Mouse (Mus musculus): Measurements from ENCODE around the gene Best2. TPM values are rescaled to one million over a fixed set of nuclear protein-coding genes. Genes with fewer than 3 reads are reported as not detected.
A peak's percentile ranks its signal among the peaks of the same experiment; 100 is the strongest.

Gene Best2
- total and polyA plus RNA-seq, 2 experiments from 2014 or later: not detected

DNA sequence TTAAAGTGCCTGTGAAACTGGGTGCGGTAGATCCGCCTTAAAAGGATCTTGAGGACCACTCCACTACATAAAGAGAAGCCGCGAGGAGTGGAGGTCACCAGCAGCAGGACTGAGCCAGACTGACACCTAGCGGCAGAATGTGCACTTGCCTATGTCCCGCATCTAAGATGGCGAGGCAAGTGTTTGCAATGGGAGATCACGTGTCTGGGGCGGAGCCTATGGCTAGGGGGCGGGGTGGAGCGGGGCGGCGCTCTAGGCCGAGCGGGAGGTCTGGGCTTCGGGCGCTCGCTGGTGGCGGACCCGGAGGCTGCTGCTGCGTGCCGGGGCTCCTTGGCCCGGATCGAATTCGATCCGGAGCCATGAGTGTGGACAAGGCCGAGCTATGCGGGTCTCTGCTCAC lies 24.0 kb downstream of the Best2 start, which contains the start of gene Hook2:
Gene Hook2 (plus strand): TSS at position 255 of the 400 bp plus-strand sequence.
- peaks cover 18% of the 10 kb centered on the region for H3K4me1 ChIP-seq (ENCODE audit: control insufficient read depth, insufficient read depth)
- H3K27me3 ChIP-seq (ENCODE audit: control insufficient read depth, insufficient read depth, low read length): 0 out of 2 replicates have a peak, but pooled peaks cover 9% of the 10 kb centered on the region
- peak within 1 kb of the TSS; percentile 68 for H3K9ac ChIP-seq (replicated peaks; ENCODE audit: low read depth, low read length)
- ATAC-seq (ENCODE audit: insufficient read depth, low read depth): peak; percentile 92
- no peaks in the 10 kb centered on the region for H3K36me3 ChIP-seq (replicated peaks; ENCODE audit: control insufficient read depth, insufficient read depth, low read length)
- H3K9me3 ChIP-seq (replicated peaks; ENCODE audit: control insufficient read depth, low read length): no peaks in the 10 kb centered on the region
- peak within 1 kb of the TSS; percentile 84 for H3K27ac ChIP-seq (ENCODE audit: low read depth)
- H3K4me2 ChIP-seq (ENCODE audit: low read depth, low read length): peak within 1 kb of the TSS; percentile 85
- WGBS: under 1% methylated on average over 28 of the region's 28 CpGs
- H3K4me3 ChIP-seq (ENCODE audit: low read depth, low read length): peak within 1 kb of the TSS; percentile 55
- TF ChIP-seq CTCF (IDR thresholded peaks at IDR 0.05; ENCODE audit: low read depth): peak; percentile 97
- no peak for TF ChIP-seq EP300 (IDR thresholded peaks at IDR 0.05; ENCODE audit: low read depth)
- peak; percentile 98 for DNase-seq (ENCODE audit: low spot score)

DNA sequence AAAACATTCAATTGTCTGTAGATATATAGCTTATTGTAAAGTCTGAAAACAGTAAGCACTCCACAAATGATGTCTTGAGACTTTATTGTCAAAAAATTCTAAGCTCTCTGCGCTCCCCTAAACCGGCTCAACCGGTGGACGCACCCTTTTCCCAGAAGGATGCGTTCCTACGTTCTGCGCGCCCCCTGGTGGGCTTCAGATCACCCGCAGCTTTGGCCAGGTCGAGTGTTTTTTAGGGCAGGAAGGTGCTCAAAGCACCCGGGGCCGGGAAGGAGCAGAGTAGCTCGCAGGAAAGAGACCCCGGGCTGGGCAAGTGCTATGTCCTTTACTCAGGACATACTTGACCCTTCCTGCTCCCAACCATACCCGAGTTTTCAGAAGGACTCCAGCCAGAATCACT lies 24.5 kb downstream of the Best2 start:
- WGBS: under 1% methylated on average over 15 of the region's 15 CpGs
- no peaks in the 10 kb centered on the region for H3K9me3 ChIP-seq (replicated peaks; ENCODE audit: control insufficient read depth, low read length)
- peak overlapping the region; percentile 55 for H3K4me3 ChIP-seq (ENCODE audit: low read depth, low read length)
- H3K27me3 ChIP-seq (ENCODE audit: control insufficient read depth, insufficient read depth, low read length): 0 out of 2 replicates have a peak, but pooled peaks cover 4% of the 10 kb centered on the region
- H3K4me2 ChIP-seq (ENCODE audit: low read depth, low read length): peak overlapping the region; percentile 85
- TF ChIP-seq EP300 (IDR thresholded peaks at IDR 0.05; ENCODE audit: low read depth) (no peak), CTCF (IDR thresholded peaks at IDR 0.05; ENCODE audit: low read depth) (peak; percentile 92)
- peaks cover 23% of the 10 kb centered on the region for H3K4me1 ChIP-seq (ENCODE audit: control insufficient read depth, insufficient read depth)
- H3K36me3 ChIP-seq (replicated peaks; ENCODE audit: control insufficient read depth, insufficient read depth, low read length): no peaks in the 10 kb centered on the region
- DNase-seq (ENCODE audit: low spot score): peak; percentile 88
- peak overlapping the region; percentile 84 for H3K27ac ChIP-seq (ENCODE audit: low read depth)
- peak overlapping the region; percentile 68 for H3K9ac ChIP-seq (replicated peaks; ENCODE audit: low read depth, low read length)
- peak; percentile 66 for ATAC-seq (ENCODE audit: insufficient read depth, low read depth)

DNA sequence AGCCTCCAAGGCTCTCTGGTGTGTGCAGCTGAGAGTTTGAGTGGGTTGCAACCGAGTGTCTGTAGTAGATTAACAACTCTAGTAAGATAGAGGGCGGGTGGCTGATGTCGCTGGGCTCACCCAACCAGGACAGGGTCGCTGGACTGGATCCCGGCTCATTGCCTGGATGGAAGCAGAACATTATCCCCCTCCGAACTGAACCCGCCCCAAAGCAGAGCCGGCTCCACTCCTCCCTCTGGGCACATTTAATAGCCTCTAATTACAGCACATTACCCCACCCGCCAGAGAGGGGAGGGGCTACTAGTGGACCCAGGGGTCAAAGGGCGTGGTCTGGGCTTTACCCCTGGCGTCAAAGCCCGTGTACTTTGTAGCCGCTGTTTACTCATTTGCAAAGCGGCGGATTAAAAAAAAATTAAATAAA lies 25.0 kb downstream of the Best2 start:
- DNase-seq (ENCODE audit: low spot score) (no peak), ATAC-seq (ENCODE audit: insufficient read depth, low read depth) (no peak)
- Histone ChIP-seq H3K27me3 (ENCODE audit: control insufficient read depth, insufficient read depth, low read length) (0 out of 2 replicates have a peak, but pooled peaks cover 2% of the 10 kb centered on the region), H3K27ac (ENCODE audit: low read depth) (no peak overlapping the region), H3K4me3 (ENCODE audit: low read depth, low read length) (no peak overlapping the region), H3K4me2 (ENCODE audit: low read depth, low read length) (peak overlapping the region; percentile 85), H3K9me3 (replicated peaks; ENCODE audit: control insufficient read depth, low read length) (no peaks in the 10 kb centered on the region), H3K4me1 (ENCODE audit: control insufficient read depth, insufficient read depth) (peaks cover 27% of the 10 kb centered on the region), H3K36me3 (replicated peaks; ENCODE audit: control insufficient read depth, insufficient read depth, low read length) (no peaks in the 10 kb centered on the region), H3K9ac (replicated peaks; ENCODE audit: low read depth, low read length) (no peak overlapping the region)
- TF ChIP-seq CTCF (IDR thresholded peaks at IDR 0.05; ENCODE audit: low read depth): no peak
- TF ChIP-seq EP300 (IDR thresholded peaks at IDR 0.05; ENCODE audit: low read depth): no peak
- 18% methylated on average over 15 of the region's 15 CpGs for WGBS

GRCm38 (mm10) chr8:84987903-84988302 lies 26.4 kb downstream of the Best2 start:
- 61% methylated on average over 2 of the region's 2 CpGs for WGBS
- DNase-seq (ENCODE audit: low spot score) (no peak), ATAC-seq (ENCODE audit: insufficient read depth, low read depth) (no peak)
- no peak overlapping the region for H3K27ac ChIP-seq (ENCODE audit: low read depth)
- H3K36me3 ChIP-seq (replicated peaks; ENCODE audit: control insufficient read depth, insufficient read depth, low read length): no peaks in the 10 kb centered on the region
- no peak overlapping the region for H3K4me2 ChIP-seq (ENCODE audit: low read depth, low read length)
- H3K4me3 ChIP-seq (ENCODE audit: low read depth, low read length): no peak overlapping the region
- H3K4me1 ChIP-seq (ENCODE audit: control insufficient read depth, insufficient read depth): peaks cover 27% of the 10 kb centered on the region
- no peaks in the 10 kb centered on the region for H3K27me3 ChIP-seq (ENCODE audit: control insufficient read depth, insufficient read depth, low read length)
- no peaks in the 10 kb centered on the region for H3K9me3 ChIP-seq (replicated peaks; ENCODE audit: control insufficient read depth, low read length)
- H3K9ac ChIP-seq (replicated peaks; ENCODE audit: low read depth, low read length): no peak overlapping the region
- TF ChIP-seq EP300 (IDR thresholded peaks at IDR 0.05; ENCODE audit: low read depth) (no peak), CTCF (IDR thresholded peaks at IDR 0.05; ENCODE audit: low read depth) (no peak)

GRCm38 (mm10) chr8:84987388-84987787 lies 26.9 kb downstream of the Best2 start:
- Histone ChIP-seq H3K9ac (replicated peaks; ENCODE audit: low read depth, low read length) (no peak overlapping the region), H3K4me1 (ENCODE audit: control insufficient read depth, insufficient read depth) (peaks cover 27% of the 10 kb centered on the region), H3K4me2 (ENCODE audit: low read depth, low read length) (no peak overlapping the region), H3K27ac (ENCODE audit: low read depth) (no peak overlapping the region), H3K36me3 (replicated peaks; ENCODE audit: control insufficient read depth, insufficient read depth, low read length) (no peaks in the 10 kb centered on the region), H3K27me3 (ENCODE audit: control insufficient read depth, insufficient read depth, low read length) (no peaks in the 10 kb centered on the region), H3K9me3 (replicated peaks; ENCODE audit: control insufficient read depth, low read length) (no peaks in the 10 kb centered on the region), H3K4me3 (ENCODE audit: low read depth, low read length) (no peak overlapping the region)
- DNase-seq (ENCODE audit: low spot score) (no peak), ATAC-seq (ENCODE audit: insufficient read depth, low read depth) (no peak)
- TF ChIP-seq EP300 (IDR thresholded peaks at IDR 0.05; ENCODE audit: low read depth) (no peak), CTCF (IDR thresholded peaks at IDR 0.05; ENCODE audit: low read depth) (no peak)
- WGBS: 79% methylated on average over 5 of the region's 5 CpGs

Measured in heart, postnatal 0 days (tissue).